16 mouse cellular contexts compared by ENCODE assay signal in genomic region chr5:136767304-136767703, GRCm38 (mm10).
"Had no signal": no experiment of that assay in that cellular context is flagged by ENCODE, and none has a peak within 500 bp of the region (broad histone marks: within the 10 kb centered on the region; RNA-seq: fewer than 3 reads in every experiment).

No protein-coding gene starts in this region.

- H3K36me3 ChIP-seq: liver, embryonic 13.5 days; midbrain, embryonic 10.5 days; midbrain, embryonic 13.5 days; neural tube, embryonic 13.5 days had no signal

- H3K4me1 ChIP-seq: liver, embryonic 13.5 days; midbrain, embryonic 13.5 days; neural tube, embryonic 13.5 days had no signal

- H3K27me3 ChIP-seq: liver, embryonic 13.5 days; midbrain, embryonic 13.5 days; neural tube, embryonic 13.5 days had no signal

- H3K4me2 ChIP-seq: liver, embryonic 13.5 days; midbrain, embryonic 13.5 days; neural tube, embryonic 13.5 days had no signal

- DNase-seq: kidney, adult 2 months; kidney, postnatal 36 days; layer of hippocampus, postnatal 36 days; liver, embryonic 13.5 days; lung, adult 2 months; lung, postnatal 14 days; thymus, adult 18-20 months; thymus, postnatal 36 days had no signal

- ATAC-seq: midbrain, embryonic 13.5 days; midbrain, embryonic 16.5 days had no signal

- H3K9ac ChIP-seq: liver, embryonic 13.5 days; midbrain, embryonic 13.5 days; neural tube, embryonic 13.5 days had no signal

- H3K4me3 ChIP-seq: left cerebral cortex, adult 2 months; liver, embryonic 13.5 days; megakaryocyte, embryonic 14.5 days; midbrain, embryonic 10.5 days; midbrain, embryonic 13.5 days; myocyte; neural tube, embryonic 13.5 days had no signal

- H3K9me3 ChIP-seq: liver, embryonic 13.5 days; megakaryocyte, embryonic 14.5 days; midbrain, embryonic 10.5 days; midbrain, embryonic 13.5 days; neural tube, embryonic 13.5 days had no signal

- H3K27ac ChIP-seq: kidney, postnatal 0 days; left cerebral cortex, adult 2 months; liver, embryonic 13.5 days; midbrain, embryonic 10.5 days; midbrain, embryonic 13.5 days; neural tube, embryonic 13.5 days had no signal
